Mouse (Mus musculus): ENCODE results near the gene Bak1. TPM values are rescaled to one million over a fixed set of nuclear protein-coding genes. Genes with fewer than 3 reads are reported as not detected.

The Bak1 gene
- polyA plus RNA-seq (2011; ENCODE audit: insufficient read depth, insufficient read length, low replicate concordance, missing spikeins) = 34.2 and 56.8 TPM in 2 replicates

DNA sequence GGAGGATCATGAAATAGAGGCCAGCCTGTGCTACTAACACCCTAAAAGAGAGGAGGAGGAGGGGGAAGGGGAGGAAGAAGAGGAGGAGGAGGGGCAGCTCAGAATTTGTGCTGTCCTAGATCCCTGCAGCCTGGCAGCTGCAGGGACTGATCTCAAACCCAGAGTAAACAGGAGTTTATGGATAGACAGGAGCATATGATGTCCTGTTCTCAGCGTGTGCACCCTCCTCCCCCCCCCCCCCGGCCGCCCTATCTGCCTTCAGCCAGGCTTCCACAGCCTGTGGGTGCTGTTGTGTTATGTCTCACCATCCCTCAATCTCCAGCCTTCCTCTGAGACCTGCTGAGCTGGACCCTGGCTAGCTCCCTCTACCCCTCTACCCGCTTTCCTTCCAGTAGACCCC, at the start of gene Bak1:
Bak1 (minus strand) TSS at position 101 of the 400 bp plus-strand sequence.
- TF ChIP-seq POLR2A (IDR thresholded peaks at IDR 0.05; ENCODE audit: borderline replicate concordance, control insufficient read depth, low read depth, low read length) (no peak), CTCF (IDR thresholded peaks at IDR 0.05; ENCODE audit: control insufficient read depth, insufficient read depth, low read length) (no peak)

GRCm38 (mm10) chr17:27078499-27078898, 49.7 kb upstream of the Bak1 start:
- TF ChIP-seq POLR2A (IDR thresholded peaks at IDR 0.05; ENCODE audit: borderline replicate concordance, control insufficient read depth, low read depth, low read length) (no peak), CTCF (IDR thresholded peaks at IDR 0.05; ENCODE audit: control insufficient read depth, insufficient read depth, low read length) (no peak)
- Histone ChIP-seq H3K27ac (ENCODE audit: control insufficient read depth, insufficient read depth, low read depth, low read length, poor library complexity) (no peak overlapping the region), H3K4me3 (replicated peaks; ENCODE audit: control insufficient read depth, low read depth, low read length) (no peak overlapping the region), H3K4me1 (ENCODE audit: control insufficient read depth, insufficient read depth, low read length) (peaks cover 3% of the 10 kb centered on the region; the same call in 1 of the 2 replicates)
- WGBS = 87% methylated on average over 6 of the region's 6 CpGs

More for the DNA sequence above, at the start of gene Bak1:
- Histone ChIP-seq H3K4me3 (replicated peaks; ENCODE audit: control insufficient read depth, low read depth, low read length) (peak within 1 kb of the TSS; percentile 88), H3K27ac (ENCODE audit: control insufficient read depth, insufficient read depth, low read depth, low read length, poor library complexity) (peak within 1 kb of the TSS; percentile 76), H3K4me1 (ENCODE audit: control insufficient read depth, insufficient read depth, low read length) (peaks cover 6% of the 10 kb centered on the region)
- 54% methylated on average over 4 of the region's 4 CpGs for WGBS

- WGBS = 84% methylated on average over 6 of the region's 6 CpGs
- no peak overlapping the region for H3K27ac ChIP-seq (ENCODE audit: control insufficient read depth, insufficient read depth, low read depth, low read length, poor library complexity)
- no peak overlapping the region for H3K4me3 ChIP-seq (replicated peaks; ENCODE audit: control insufficient read depth, low read depth, low read length)
- TF ChIP-seq POLR2A (IDR thresholded peaks at IDR 0.05; ENCODE audit: borderline replicate concordance, control insufficient read depth, low read depth, low read length) (no peak), CTCF (IDR thresholded peaks at IDR 0.05; ENCODE audit: control insufficient read depth, insufficient read depth, low read length) (peak; percentile 49)
- H3K4me1 ChIP-seq (ENCODE audit: control insufficient read depth, insufficient read depth, low read length) = no peaks in the 10 kb centered on the region; the same call in 1 of the 2 replicates
Observed at GRCm38 (mm10) chr17:27077920-27078319, 49.1 kb upstream of the Bak1 start.

- 82% methylated on average over 7 of the region's 7 CpGs for WGBS
- no peaks in the 10 kb centered on the region; the same call in 1 of the 2 replicates for H3K4me1 ChIP-seq (ENCODE audit: control insufficient read depth, insufficient read depth, low read length)
- no peak overlapping the region for H3K27ac ChIP-seq (ENCODE audit: control insufficient read depth, insufficient read depth, low read depth, low read length, poor library complexity)
- TF ChIP-seq POLR2A (IDR thresholded peaks at IDR 0.05; ENCODE audit: borderline replicate concordance, control insufficient read depth, low read depth, low read length) (no peak), CTCF (IDR thresholded peaks at IDR 0.05; ENCODE audit: control insufficient read depth, insufficient read depth, low read length) (peak; percentile 40; the same call in 1 of the 2 replicates)
- H3K4me3 ChIP-seq (replicated peaks; ENCODE audit: control insufficient read depth, low read depth, low read length) = no peak overlapping the region
Observed at GRCm38 (mm10) chr17:27077133-27077532, 48.3 kb upstream of the Bak1 start.

DNA sequence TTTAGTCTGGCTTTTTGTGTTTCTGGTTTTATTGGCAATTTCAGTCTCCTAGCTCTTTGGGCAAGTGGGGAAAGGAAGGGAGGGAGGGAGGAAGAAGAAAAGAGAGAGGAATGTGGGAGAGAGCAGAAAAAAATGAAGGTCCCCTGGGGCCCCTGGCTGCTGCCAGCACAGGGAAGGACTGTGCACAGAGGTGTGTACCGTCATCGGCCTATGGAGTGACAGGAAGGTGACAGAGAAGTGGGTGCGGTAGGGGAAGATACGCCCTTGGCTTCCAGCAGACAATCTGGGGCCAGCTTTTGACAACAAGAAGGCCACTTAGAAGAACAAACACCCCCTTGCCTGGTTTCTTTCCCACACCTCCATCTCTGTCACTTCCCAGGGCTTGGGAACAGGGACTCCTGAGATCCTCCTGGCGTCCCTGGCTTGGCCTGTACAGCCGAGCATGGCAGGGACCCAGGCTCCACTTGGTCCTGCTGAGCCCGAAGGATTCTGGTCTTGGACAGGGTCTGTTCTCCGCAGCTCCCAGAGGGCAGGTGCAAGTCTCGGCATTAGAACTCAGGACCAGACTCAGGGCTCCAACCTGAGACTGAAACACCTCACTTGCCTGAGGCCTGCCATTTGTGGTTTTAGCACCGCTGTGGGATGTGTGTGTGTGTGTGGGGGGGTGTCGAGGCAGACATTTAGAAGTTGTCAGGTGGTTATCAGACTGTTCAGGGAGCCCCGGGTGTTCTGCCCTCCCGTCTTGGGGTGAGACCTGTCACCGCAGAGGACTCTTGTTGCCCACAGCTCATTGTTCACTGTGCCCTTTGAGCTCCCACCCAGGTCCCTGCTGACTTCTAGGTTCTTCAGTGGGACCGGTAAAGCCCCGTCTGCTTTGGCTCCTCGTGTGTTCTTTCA, 46.3 kb upstream of the Bak1 start:
- H3K27ac ChIP-seq (ENCODE audit: control insufficient read depth, insufficient read depth, low read depth, low read length, poor library complexity) = peak overlapping the region; percentile 40
- WGBS = 49% methylated on average over 17 of the region's 17 CpGs
- TF ChIP-seq CTCF (IDR thresholded peaks at IDR 0.05; ENCODE audit: control insufficient read depth, insufficient read depth, low read length) (no peak), POLR2A (IDR thresholded peaks at IDR 0.05; ENCODE audit: borderline replicate concordance, control insufficient read depth, low read depth, low read length) (no peak)
- H3K4me3 ChIP-seq (replicated peaks; ENCODE audit: control insufficient read depth, low read depth, low read length) = no peak overlapping the region
- H3K4me1 ChIP-seq (ENCODE audit: control insufficient read depth, insufficient read depth, low read length) = no peaks in the 10 kb centered on the region; the same call in 1 of the 2 replicates

DNA sequence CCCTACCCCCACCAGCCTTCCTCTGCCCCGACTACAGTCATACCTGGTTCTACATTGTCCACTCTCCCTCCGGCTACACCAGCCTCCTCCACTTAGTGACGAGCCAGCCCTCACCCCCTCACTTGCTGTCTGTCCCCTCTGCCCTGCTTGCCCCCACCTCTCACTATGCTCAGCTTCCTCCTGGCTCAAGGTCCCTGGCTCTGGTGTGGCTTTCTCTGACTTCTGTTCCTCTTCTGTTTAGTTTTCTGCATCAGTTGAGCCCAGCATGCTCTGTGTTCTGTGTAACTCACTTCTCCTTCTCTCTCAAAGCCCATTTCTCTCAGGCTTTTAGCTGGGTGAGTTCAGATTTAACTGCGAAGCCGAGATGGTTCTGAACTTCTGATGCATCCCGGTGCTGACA, 45.4 kb upstream of the Bak1 start:
- H3K27ac ChIP-seq (ENCODE audit: control insufficient read depth, insufficient read depth, low read depth, low read length, poor library complexity) = peak overlapping the region; percentile 40; the same call in 1 of the 2 replicates
- H3K4me1 ChIP-seq (ENCODE audit: control insufficient read depth, insufficient read depth, low read length) = no peaks in the 10 kb centered on the region; the same call in 1 of the 2 replicates
- TF ChIP-seq CTCF (IDR thresholded peaks at IDR 0.05; ENCODE audit: control insufficient read depth, insufficient read depth, low read length) (no peak), POLR2A (IDR thresholded peaks at IDR 0.05; ENCODE audit: borderline replicate concordance, control insufficient read depth, low read depth, low read length) (no peak)
- 18% methylated on average over 6 of the region's 6 CpGs for WGBS
- H3K4me3 ChIP-seq (replicated peaks; ENCODE audit: control insufficient read depth, low read depth, low read length) = no peak overlapping the region

GRCm38 (mm10) chr17:27073778-27074177, 45.0 kb upstream of the Bak1 start:
- Histone ChIP-seq H3K27ac (ENCODE audit: control insufficient read depth, insufficient read depth, low read depth, low read length, poor library complexity) (no peak overlapping the region), H3K4me3 (replicated peaks; ENCODE audit: control insufficient read depth, low read depth, low read length) (no peak overlapping the region), H3K4me1 (ENCODE audit: control insufficient read depth, insufficient read depth, low read length) (no peaks in the 10 kb centered on the region; the same call in 1 of the 2 replicates)
- 36% methylated on average over 9 of the region's 9 CpGs for WGBS
- TF ChIP-seq CTCF (IDR thresholded peaks at IDR 0.05; ENCODE audit: control insufficient read depth, insufficient read depth, low read length) = no peak
- no peak for TF ChIP-seq POLR2A (IDR thresholded peaks at IDR 0.05; ENCODE audit: borderline replicate concordance, control insufficient read depth, low read depth, low read length)

DNA sequence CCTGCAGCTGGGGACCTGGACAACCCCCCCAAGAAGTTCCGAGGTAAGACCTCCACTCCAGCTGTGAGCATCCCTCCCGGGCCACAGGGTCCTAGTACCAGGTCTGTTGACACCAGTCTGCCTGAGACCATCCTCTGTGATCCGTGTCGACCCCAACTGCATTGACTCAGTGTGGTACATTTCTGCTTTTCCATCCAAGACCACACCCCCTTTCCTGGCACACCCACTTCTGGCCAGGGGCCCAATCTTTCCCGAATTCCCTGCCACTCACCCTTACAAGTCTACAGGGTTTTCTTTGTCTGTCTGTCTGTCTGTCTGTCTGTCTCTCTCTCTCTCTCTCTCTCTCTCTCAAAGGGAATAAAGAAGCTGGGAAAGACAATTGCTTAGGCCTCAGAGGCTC, 44.3 kb upstream of the Bak1 start:
- TF ChIP-seq CTCF (IDR thresholded peaks at IDR 0.05; ENCODE audit: control insufficient read depth, insufficient read depth, low read length) (no peak), POLR2A (IDR thresholded peaks at IDR 0.05; ENCODE audit: borderline replicate concordance, control insufficient read depth, low read depth, low read length) (no peak)
- WGBS = 74% methylated on average over 5 of the region's 5 CpGs

More for the DNA sequence above, 44.3 kb upstream of the Bak1 start:
- Histone ChIP-seq H3K4me3 (replicated peaks; ENCODE audit: control insufficient read depth, low read depth, low read length) (no peak overlapping the region), H3K4me1 (ENCODE audit: control insufficient read depth, insufficient read depth, low read length) (no peaks in the 10 kb centered on the region; the same call in 1 of the 2 replicates), H3K27ac (ENCODE audit: control insufficient read depth, insufficient read depth, low read depth, low read length, poor library complexity) (no peak overlapping the region)
